Mouse (Mus musculus): ENCODE data around the gene Cebpz.

- no peak for TF ChIP-seq CTCF (IDR thresholded peaks at IDR 0.05; ENCODE audit: extremely low read depth, insufficient read length, insufficient replicate concordance, low read depth, low read length)
- TF ChIP-seq POLR2A (IDR thresholded peaks at IDR 0.05; ENCODE audit: low read depth, low read length) = no peak
Measured at GRCm38 (mm10) chr17:78881878-78882304, 55.0 kb downstream of the Cebpz start.
